Mouse (Mus musculus): ENCODE results near the gene Amd1.
A peak's percentile ranks its signal among the peaks of the same experiment; 100 is the strongest.

The Amd1 gene

GRCm38 (mm10) chr10:40250969-40251368 is 51.0 kb downstream of the Amd1 start:
- DNase-seq, result no peak

DNA sequence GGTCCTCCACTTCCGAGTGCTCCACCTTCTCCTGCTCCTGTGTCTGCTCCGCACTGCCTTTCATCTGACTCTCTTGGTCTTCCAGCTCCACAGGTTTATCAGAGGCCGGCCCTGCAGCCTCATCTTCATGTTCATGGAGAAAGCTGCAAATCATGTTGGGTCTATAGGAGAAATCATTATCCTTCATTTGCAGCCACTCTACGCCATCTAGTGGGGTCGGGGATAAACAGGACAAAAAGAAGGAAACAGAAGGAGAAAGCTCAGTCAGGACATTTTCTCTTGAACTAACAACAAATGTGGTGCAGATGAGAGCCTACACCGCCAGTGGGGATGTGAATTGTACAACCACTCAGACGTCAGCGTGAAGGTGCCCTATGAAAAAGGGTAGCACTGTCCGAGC is 52.4 kb downstream of the Amd1 start:
- no peak for DNase-seq

- DNase-seq, result no peak
Measured at GRCm38 (mm10) chr10:40247166-40247716, 54.7 kb downstream of the Amd1 start.

GRCm38 (mm10) chr10:40246374-40247165 is 55.4 kb downstream of the Amd1 start, which contains the start of gene Rpf2:
Rpf2 (minus strand) TSS chr10:40247036.
- peak; percentile 81 to 83 for DNase-seq

DNA sequence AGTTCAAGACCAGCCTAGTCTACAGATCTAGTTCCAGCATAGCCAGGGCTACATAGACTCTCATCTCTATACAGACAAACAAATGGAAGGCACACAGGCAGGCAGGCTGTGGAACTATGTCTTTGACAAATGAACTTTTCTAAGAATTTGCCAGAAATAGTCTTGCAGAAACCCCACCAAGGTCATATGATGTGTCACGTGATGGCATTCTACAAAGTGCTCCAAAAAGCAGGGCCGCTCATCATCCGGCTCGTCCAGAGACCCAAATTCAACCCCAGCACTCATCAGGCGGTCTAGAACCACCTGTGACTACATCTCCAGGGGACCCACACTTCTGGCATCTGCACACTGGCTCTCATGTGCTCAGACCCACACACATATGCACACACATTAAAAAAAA is 64.2 kb downstream of the Amd1 start:
- no peak for DNase-seq
